Mouse (Mus musculus) heart, embryonic 11.5 days (tissue): ENCODE data around the gene Cebpzos. TPM values are rescaled to one million over a fixed set of nuclear protein-coding genes. Genes with fewer than 3 reads are reported as not detected.

Experiments
- ATAC-seq: fragments of 200-750 bp; cut with Nextera tagmentation; replicated peaks from 2 replicates; pipeline ENCODE4 v1.8.0; 2017; ENCODE audit warnings: moderate library complexity; ENCODE audit not compliant: insufficient number of reproducible peaks, low FRiP score, low TSS enrichment
- H3K27ac ChIP-seq: fragments of 300-500 bp; sonication (generic); 2 replicates; pipeline ENCODE4 v1.5.1; 2014; ENCODE audit warnings: mild to moderate bottlenecking, low read depth, low read length
- H3K27me3 ChIP-seq: fragments of 300-500 bp; sonication (generic); 2 replicates; pipeline ENCODE4 v1.6.1; 2014; ENCODE audit warnings: mild to moderate bottlenecking, low read length, mixed read lengths; ENCODE audit not compliant: control insufficient read depth, insufficient read depth
- H3K36me3 ChIP-seq: fragments of 300-500 bp; sonication (generic); 2 replicates; pipeline ENCODE4 v1.6.1; 2014; ENCODE audit warnings: mild to moderate bottlenecking, low read length, moderate library complexity, mixed read lengths; ENCODE audit not compliant: control insufficient read depth, insufficient read depth
- H3K4me1 ChIP-seq: fragments of 300-500 bp; sonication (generic); 2 replicates; pipeline ENCODE4 v1.6.1; 2014; ENCODE audit warnings: low read length; ENCODE audit not compliant: control insufficient read depth, insufficient read depth
- H3K4me2 ChIP-seq: fragments of 300-500 bp; sonication (generic); 2 replicates; pipeline ENCODE4 v1.6.1; 2014; ENCODE audit warnings: mild to moderate bottlenecking, moderate library complexity
- H3K4me3 ChIP-seq: fragments of 300-500 bp; sonication (generic); 2 replicates; pipeline ENCODE4 v1.5.1; 2014; ENCODE audit warnings: low read depth, low read length
- H3K9ac ChIP-seq: fragments of 300-500 bp; sonication (generic); 2 replicates; pipeline ENCODE4 v1.6.1; 2014; ENCODE audit warnings: mild to moderate bottlenecking, low read depth, low read length, moderate library complexity
- H3K9me3 ChIP-seq: fragments of 300-500 bp; sonication (generic); replicated peaks from 2 replicates; pipeline ENCODE4 v1.6.1; 2016; ENCODE audit warnings: low read length; ENCODE audit not compliant: control insufficient read depth
- WGBS: fragments of 180-500 bp; shearing (Covaris S2); extraction: QIAGEN DNeasy Blood & Tissue Kit; methylation state at CpG from one replicate; pipeline ENCODE4 v1.1.7; 2014; ENCODE audit not compliant: insufficient replicate concordance; 5-methylcytosine and 5-hydroxymethylcytosine counted together
- polyA plus RNA-seq: library from polyadenylated mRNA; unstranded; fragments of >200 nt; fragmentation: Nextera tagmentation; extraction: Ambion mirVana; gene quantifications from 2 replicates; pipeline ENCODE4 v1.2.1, GENCODE M21; 2014

Gene Cebpzos
- polyA plus RNA-seq, 1 experiment from 2014 or later: 81.6 TPM

GRCm38 (mm10) chr17:78952070-78952469 lies 35.8 kb downstream of the Cebpzos start:
- Histone ChIP-seq H3K27ac (no peak overlapping the region), H3K9ac (no peak overlapping the region), H3K4me2 (no peak overlapping the region), H3K4me3 (no peak overlapping the region), H3K4me1 (no peaks in the 10 kb centered on the region), H3K36me3 (peaks cover 27% of the 10 kb centered on the region), H3K27me3 (no peaks in the 10 kb centered on the region), H3K9me3 (no peaks in the 10 kb centered on the region)
- no peak for ATAC-seq
- WGBS: 91% methylated on average over 5 of the region's 5 CpGs

DNA sequence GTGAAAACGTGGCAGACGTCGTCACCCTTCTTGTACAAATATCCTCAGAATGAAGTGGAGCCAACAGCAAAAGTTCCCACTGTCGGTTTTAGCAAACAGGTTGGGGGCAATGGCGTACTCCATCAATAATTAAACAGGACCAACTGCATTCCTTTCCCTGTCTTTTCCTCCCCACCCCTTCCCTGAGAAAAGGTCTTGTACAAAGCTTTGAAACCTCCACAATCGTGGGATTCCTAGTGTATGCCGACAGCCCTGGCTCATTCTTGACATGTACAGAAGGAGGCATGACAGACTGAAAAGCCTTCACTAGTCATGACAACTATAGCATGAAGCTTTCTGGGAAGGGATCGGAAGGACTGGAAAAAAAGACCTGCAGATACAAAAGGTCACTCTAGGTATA lies 36.9 kb downstream of the Cebpzos start:
- no peak for ATAC-seq
- no peak overlapping the region for H3K4me2 ChIP-seq
- H3K9me3 ChIP-seq: no peaks in the 10 kb centered on the region
- H3K27me3 ChIP-seq: no peaks in the 10 kb centered on the region
- peaks cover 23% of the 10 kb centered on the region for H3K36me3 ChIP-seq
- no peak overlapping the region for H3K27ac ChIP-seq
- no peak overlapping the region for H3K9ac ChIP-seq
- 90% methylated on average over 8 of the region's 8 CpGs for WGBS
- no peaks in the 10 kb centered on the region for H3K4me1 ChIP-seq
- H3K4me3 ChIP-seq: no peak overlapping the region

DNA sequence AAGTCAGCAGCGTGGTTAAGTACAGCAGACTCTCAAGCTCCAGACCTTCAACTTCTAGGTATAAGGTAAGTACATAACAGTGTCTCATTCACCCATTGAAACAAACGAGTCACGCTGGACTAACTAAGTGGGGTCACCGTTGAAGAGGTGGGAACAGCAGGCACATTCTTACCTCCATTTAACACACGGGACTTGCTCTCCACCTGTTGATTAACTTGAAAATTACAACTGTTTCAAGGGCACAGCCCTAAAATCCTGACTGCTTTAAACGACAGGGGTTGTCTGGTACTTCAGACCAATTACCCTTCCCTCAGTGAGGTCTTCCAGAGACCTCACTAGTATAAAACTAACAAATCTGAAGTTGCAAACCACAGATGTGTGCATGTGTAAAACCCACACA lies 43.2 kb downstream of the Cebpzos start:
- 79% methylated on average over 6 of the region's 6 CpGs for WGBS
- Histone ChIP-seq H3K9me3 (no peaks in the 10 kb centered on the region), H3K4me1 (no peaks in the 10 kb centered on the region), H3K27ac (no peak overlapping the region), H3K27me3 (no peaks in the 10 kb centered on the region), H3K36me3 (peaks cover 23% of the 10 kb centered on the region), H3K4me3 (no peak overlapping the region), H3K4me2 (no peak overlapping the region), H3K9ac (no peak overlapping the region)
- ATAC-seq: no peak

GRCm38 (mm10) chr17:78964387-78964786 lies 48.1 kb downstream of the Cebpzos start:
- Histone ChIP-seq H3K4me3 (no peak overlapping the region), H3K9me3 (no peaks in the 10 kb centered on the region), H3K27ac (no peak overlapping the region), H3K4me1 (no peaks in the 10 kb centered on the region), H3K9ac (no peak overlapping the region), H3K27me3 (no peaks in the 10 kb centered on the region), H3K4me2 (no peak overlapping the region), H3K36me3 (peaks cover 10% of the 10 kb centered on the region)
- WGBS: 90% methylated on average over 1 of the region's 1 CpGs
- no peak for ATAC-seq

- Histone ChIP-seq H3K27ac (no peak overlapping the region), H3K4me1 (no peaks in the 10 kb centered on the region), H3K9ac (no peak overlapping the region), H3K4me3 (no peak overlapping the region), H3K36me3 (peaks cover 10% of the 10 kb centered on the region), H3K4me2 (no peak overlapping the region), H3K9me3 (no peaks in the 10 kb centered on the region), H3K27me3 (no peaks in the 10 kb centered on the region)
- no peak for ATAC-seq
- 88% methylated on average over 11 of the region's 11 CpGs for WGBS
Measured at GRCm38 (mm10) chr17:78966092-78966883, 50.0 kb downstream of the Cebpzos start.

DNA sequence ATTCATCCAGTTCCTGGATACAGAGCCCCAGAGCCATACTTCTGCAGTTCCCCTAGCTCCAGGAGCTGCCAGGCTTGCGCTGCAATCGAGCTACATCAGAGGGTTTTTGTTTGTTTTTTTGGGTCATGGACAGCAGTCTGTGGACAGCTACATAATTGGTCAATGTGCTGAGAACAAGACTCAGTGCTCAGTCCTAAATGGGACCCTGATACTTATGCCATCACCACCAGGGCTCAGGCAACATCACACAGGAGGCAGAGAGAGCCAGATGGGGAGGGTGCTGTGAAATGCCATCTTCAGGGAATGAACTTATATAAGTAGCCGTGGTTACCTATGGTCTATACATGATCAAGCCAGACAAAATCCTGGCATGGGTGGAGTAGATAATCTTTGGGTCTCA lies 52.2 kb downstream of the Cebpzos start:
- no peaks in the 10 kb centered on the region for H3K9me3 ChIP-seq
- no peak overlapping the region for H3K27ac ChIP-seq
- ATAC-seq: no peak
- 86% methylated on average over 3 of the region's 3 CpGs for WGBS
- H3K4me2 ChIP-seq: no peak overlapping the region
- no peak overlapping the region for H3K4me3 ChIP-seq
- no peaks in the 10 kb centered on the region for H3K27me3 ChIP-seq
- no peak overlapping the region for H3K9ac ChIP-seq
- H3K36me3 ChIP-seq: peaks cover 6% of the 10 kb centered on the region
- no peaks in the 10 kb centered on the region for H3K4me1 ChIP-seq

Other genes with a start within 250 kb of the Cebpzos start
- 12.5 and 14.2 TPM in 2 replicates for gene Strn, start 179.3 kb upstream of the Cebpzos start, polyA plus RNA-seq
- 16.9 and 18.7 TPM in 2 replicates for gene Heatr5b, start 81.1 kb upstream of the Cebpzos start, polyA plus RNA-seq
- 31.8 and 32.5 TPM in 2 replicates for gene Gpatch11, start 80.9 kb upstream of the Cebpzos start, polyA plus RNA-seq
- gene Eif2ak2, start 33.9 kb upstream of the Cebpzos start, polyA plus RNA-seq: 6.4 and 9.5 TPM in 2 replicates
- 0.27 and 0.33 TPM in 2 replicates for gene Sult6b1, start 9.5 kb upstream of the Cebpzos start, polyA plus RNA-seq
- 36.0 and 41.3 TPM in 2 replicates for gene Cebpz, start 20.6 kb downstream of the Cebpzos start, polyA plus RNA-seq
- gene Ndufaf7, start 20.6 kb downstream of the Cebpzos start, polyA plus RNA-seq: 62.1 and 66.6 TPM in 2 replicates
- 28.3 and 32.8 TPM in 2 replicates for gene Prkd3, start 104.3 kb downstream of the Cebpzos start, polyA plus RNA-seq
- gene Qpct, start 135.4 kb downstream of the Cebpzos start, polyA plus RNA-seq: 37.4 and 42.5 TPM in 2 replicates